Mouse (Mus musculus): ENCODE data around the gene Gm3278.
"Not testable (repeated sequence)": the region's sequence is repeated elsewhere in the genome, so short reads cannot be mapped to it uniquely, and the experiment has no call there.

Gm3278 gene

DNA sequence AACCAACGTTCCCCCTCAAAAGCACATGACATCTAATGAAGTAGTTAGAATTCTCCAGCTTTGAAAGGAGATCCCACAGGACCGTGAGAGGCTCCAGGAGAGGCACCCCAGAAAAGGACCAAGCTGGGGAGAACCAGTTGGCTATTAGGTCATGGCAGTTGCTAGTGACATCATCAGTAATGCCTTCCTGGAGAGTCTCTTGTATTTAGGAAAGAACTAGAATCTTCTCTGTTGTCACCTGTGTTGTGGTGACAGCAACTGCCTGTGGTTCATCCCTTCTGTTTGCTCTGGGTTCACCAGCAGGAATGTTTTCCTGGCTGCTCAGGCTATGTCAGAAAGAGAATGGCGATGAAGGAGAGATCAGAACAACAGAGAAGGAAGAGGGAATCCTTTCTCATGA lies at the start of gene Gm3278:
Gene Gm3278 (plus strand): TSS at position 301 of the 400 bp plus-strand sequence.
- DNase-seq (ENCODE audit: low spot score): not testable (repeated sequence)

GRCm38 (mm10) chr14:4855299-4855980 lies 36.8 kb upstream of the Gm3278 start, which contains the start of gene Gm3264:
Gene Gm3264, plus strand, starts transcription at chr14:4855576.
- peak; percentile 1 for DNase-seq (ENCODE audit: low spot score)

All from MN1 (cell line).